9 mouse cellular contexts compared by ENCODE assay signal in genomic region chr1:89131707-89132106, GRCm38 (mm10).
DNase-seq lines count a peak whose midpoint lies in the region; ATAC-seq lines count a peak whose summit lies in the region.
"Had no signal": no experiment of that assay in that cellular context is flagged by ENCODE, and none has a peak within 500 bp of the region (broad histone marks: within the 10 kb centered on the region; RNA-seq: fewer than 3 reads in every experiment).

No protein-coding gene starts in this region.

- no peak overlapping the region for H3K4me3 ChIP-seq in limb, embryonic 15.5 days
- no peak overlapping the region for H3K4me3 ChIP-seq in limb, embryonic 10.5 days
- H3K4me3 ChIP-seq in heart, embryonic 10.5 days, result no peak overlapping the region
- H3K4me3 ChIP-seq: lung, embryonic 15.5 days had no signal

- no peak overlapping the region for H3K9ac ChIP-seq in limb, embryonic 15.5 days
- H3K9ac ChIP-seq: lung, embryonic 15.5 days had no signal

- no peaks in the 10 kb centered on the region for H3K36me3 ChIP-seq in limb, embryonic 15.5 days
- peaks cover 15% of the 10 kb centered on the region; the same call in 1 of the 2 replicates for H3K36me3 ChIP-seq in limb, embryonic 10.5 days
- H3K36me3 ChIP-seq in heart, embryonic 10.5 days, result peaks cover 8% of the 10 kb centered on the region; the same call in 1 of the 2 replicates

- H3K4me2 ChIP-seq in limb, embryonic 15.5 days, result no peak overlapping the region
- H3K4me2 ChIP-seq: lung, embryonic 15.5 days had no signal

- peak overlapping the region; percentile 33; the same call in 1 of the 2 replicates for H3K27ac ChIP-seq in limb, embryonic 15.5 days
- H3K27ac ChIP-seq in limb, embryonic 10.5 days, result no peak overlapping the region
- peak overlapping the region; percentile 17 for H3K27ac ChIP-seq in heart, embryonic 10.5 days
- H3K27ac ChIP-seq: lung, embryonic 15.5 days had no signal

- peaks cover 46% of the 10 kb centered on the region for H3K4me1 ChIP-seq in limb, embryonic 15.5 days
- H3K4me1 ChIP-seq in limb, embryonic 10.5 days, result peaks cover 20% of the 10 kb centered on the region
- H3K4me1 ChIP-seq in heart, embryonic 10.5 days, result peaks cover 56% of the 10 kb centered on the region

- DNase-seq in cerebellum, adult 11-12 months, result peak; percentile 22
- no peak for DNase-seq in cerebellum, adult 11 months
- DNase-seq in limb, embryonic 10.5 days (ENCODE audit: low spot score), result no peak
- DNase-seq in heart, embryonic 10.5 days (ENCODE audit: low spot score), result no peak
- peak; percentile 58 for DNase-seq in lung, postnatal 10 days
- no peak for DNase-seq in layer of hippocampus, adult 8-10 months (ENCODE audit: low spot score in 2 of 2)

- 74% methylated on average over 8 of the region's 8 CpGs for WGBS in limb, embryonic 15.5 days
- WGBS in limb, embryonic 10.5 days, result 92% methylated on average over 8 of the region's 8 CpGs
- 72% methylated on average over 8 of the region's 8 CpGs for WGBS in heart, embryonic 10.5 days

- no peaks in the 10 kb centered on the region for H3K27me3 ChIP-seq in limb, embryonic 15.5 days
- no peaks in the 10 kb centered on the region for H3K27me3 ChIP-seq in limb, embryonic 10.5 days (ENCODE audit: low read depth, poor library complexity, severe bottlenecking)
- H3K27me3 ChIP-seq in heart, embryonic 10.5 days (ENCODE audit: insufficient read depth, poor library complexity, severe bottlenecking), result no peaks in the 10 kb centered on the region
- H3K27me3 ChIP-seq: lung, embryonic 15.5 days had no signal

- no peak for ATAC-seq in limb, embryonic 15.5 days (ENCODE audit: insufficient number of reproducible peaks, low FRiP score, low TSS enrichment, low read depth)
- no peak for ATAC-seq in inflammation-experienced regulatory T-cells, adult 6 months

- H3K9me3 ChIP-seq in limb, embryonic 15.5 days, result no peaks in the 10 kb centered on the region
- no peaks in the 10 kb centered on the region for H3K9me3 ChIP-seq in limb, embryonic 10.5 days (replicated peaks)
- H3K9me3 ChIP-seq in heart, embryonic 10.5 days, result no peaks in the 10 kb centered on the region; the same call in 1 of the 2 replicates
- H3K9me3 ChIP-seq: lung, embryonic 15.5 days had no signal

Comparison
In these comparisons a context has a peak if more than half of its experiments do, and no peak if none do; other contexts are left out.
1. DNase-seq: peak in cerebellum, adult 11-12 months (single experiment) and lung, postnatal 10 days (single experiment); none in cerebellum, adult 11 months (single experiment), limb, embryonic 10.5 days (single experiment), heart, embryonic 10.5 days (single experiment) and layer of hippocampus, adult 8-10 months (0 of 2).